Mouse (Mus musculus): ENCODE measurements around the gene Arl11. TPM values are rescaled to one million over a fixed set of nuclear protein-coding genes. Genes with fewer than 3 reads are reported as not detected.
A peak's percentile ranks its signal among the peaks of the same experiment; 100 is the strongest.

Arl11 gene
- total and polyA plus RNA-seq, 2 experiments from 2014 or later: 0.79 TPM; not detected in 1

DNA sequence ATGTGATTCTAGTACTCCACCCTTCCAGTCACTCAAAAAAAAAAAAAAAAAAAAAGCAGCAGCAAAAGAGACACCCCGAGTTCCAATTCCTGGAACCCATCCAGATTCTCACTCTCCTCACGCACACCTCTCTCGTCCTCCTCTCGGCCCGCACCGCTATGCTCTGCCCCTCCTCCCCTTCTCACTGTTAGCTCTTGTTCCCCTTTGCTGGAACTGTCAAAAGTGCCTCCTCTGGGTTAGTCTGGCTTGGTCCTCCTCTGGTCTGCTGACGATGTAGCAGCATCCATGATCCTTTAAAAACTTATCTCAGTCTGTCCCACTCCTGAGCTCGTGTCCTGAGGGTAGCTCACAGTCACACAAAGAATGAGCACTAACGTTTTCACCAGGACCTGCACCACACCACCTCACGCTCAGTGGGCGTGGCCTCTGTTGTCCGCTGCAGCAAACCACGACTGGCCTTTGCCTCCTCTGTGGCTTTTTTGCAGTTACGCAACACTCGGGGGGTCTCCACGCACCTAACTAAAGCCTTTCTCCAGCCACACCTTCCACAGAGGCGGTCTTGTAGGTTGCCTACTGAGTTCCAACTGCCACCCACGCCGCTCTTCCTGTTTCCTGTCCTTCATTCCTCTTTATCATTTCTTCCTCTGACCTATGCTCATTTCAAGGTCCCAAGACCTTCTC lies 20.8 kb upstream of the Arl11 start:
- Histone ChIP-seq H3K9me3 (replicated peaks; ENCODE audit: control insufficient read depth, low read length) (no peaks in the 10 kb centered on the region), H3K4me1 (ENCODE audit: control insufficient read depth, insufficient read depth) (no peaks in the 10 kb centered on the region), H3K4me2 (ENCODE audit: low read depth, low read length) (no peak overlapping the region), H3K9ac (replicated peaks; ENCODE audit: low read depth, low read length) (no peak overlapping the region), H3K27ac (ENCODE audit: low read depth) (no peak overlapping the region), H3K4me3 (ENCODE audit: low read depth, low read length) (no peak overlapping the region), H3K36me3 (replicated peaks; ENCODE audit: control insufficient read depth, insufficient read depth, low read length) (no peaks in the 10 kb centered on the region), H3K27me3 (ENCODE audit: control insufficient read depth, insufficient read depth, low read length) (no peaks in the 10 kb centered on the region)
- TF ChIP-seq EP300 (IDR thresholded peaks at IDR 0.05; ENCODE audit: low read depth) (no peak), CTCF (IDR thresholded peaks at IDR 0.05; ENCODE audit: low read depth) (no peak)
- DNase-seq (ENCODE audit: low spot score): no peak
- no peak for ATAC-seq (ENCODE audit: insufficient read depth, low read depth)
- 55% methylated on average over 19 of the region's 19 CpGs for WGBS

DNA sequence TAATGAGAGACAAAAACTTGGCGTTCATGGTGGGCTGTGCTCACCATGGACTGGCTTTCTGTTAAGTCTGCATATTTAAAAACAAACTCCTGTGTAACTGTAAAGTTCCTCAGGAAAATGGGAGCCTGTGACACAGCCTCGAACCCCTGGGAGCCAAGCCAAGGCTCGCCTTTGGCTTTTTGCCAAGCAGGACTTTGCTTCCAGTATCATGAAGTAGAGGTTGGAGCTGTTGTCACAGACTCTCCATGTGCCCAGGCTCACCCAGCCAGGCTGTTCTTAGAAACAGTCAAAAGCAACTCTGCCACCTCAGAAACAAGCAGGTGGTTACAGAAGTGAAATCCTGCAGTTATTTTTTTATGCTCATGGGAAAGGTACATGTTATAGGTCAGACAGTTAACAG lies 18.9 kb upstream of the Arl11 start:
- Histone ChIP-seq H3K9me3 (replicated peaks; ENCODE audit: control insufficient read depth, low read length) (no peaks in the 10 kb centered on the region), H3K4me3 (ENCODE audit: low read depth, low read length) (no peak overlapping the region), H3K9ac (replicated peaks; ENCODE audit: low read depth, low read length) (no peak overlapping the region), H3K36me3 (replicated peaks; ENCODE audit: control insufficient read depth, insufficient read depth, low read length) (no peaks in the 10 kb centered on the region), H3K27me3 (ENCODE audit: control insufficient read depth, insufficient read depth, low read length) (no peaks in the 10 kb centered on the region), H3K4me2 (ENCODE audit: low read depth, low read length) (no peak overlapping the region), H3K27ac (ENCODE audit: low read depth) (no peak overlapping the region), H3K4me1 (ENCODE audit: control insufficient read depth, insufficient read depth) (no peaks in the 10 kb centered on the region)
- no peak for TF ChIP-seq EP300 (IDR thresholded peaks at IDR 0.05; ENCODE audit: low read depth)
- no peak for TF ChIP-seq CTCF (IDR thresholded peaks at IDR 0.05; ENCODE audit: low read depth)
- 45% methylated on average over 3 of the region's 3 CpGs for WGBS
- ATAC-seq (ENCODE audit: insufficient read depth, low read depth): no peak
- no peak for DNase-seq (ENCODE audit: low spot score)

DNA sequence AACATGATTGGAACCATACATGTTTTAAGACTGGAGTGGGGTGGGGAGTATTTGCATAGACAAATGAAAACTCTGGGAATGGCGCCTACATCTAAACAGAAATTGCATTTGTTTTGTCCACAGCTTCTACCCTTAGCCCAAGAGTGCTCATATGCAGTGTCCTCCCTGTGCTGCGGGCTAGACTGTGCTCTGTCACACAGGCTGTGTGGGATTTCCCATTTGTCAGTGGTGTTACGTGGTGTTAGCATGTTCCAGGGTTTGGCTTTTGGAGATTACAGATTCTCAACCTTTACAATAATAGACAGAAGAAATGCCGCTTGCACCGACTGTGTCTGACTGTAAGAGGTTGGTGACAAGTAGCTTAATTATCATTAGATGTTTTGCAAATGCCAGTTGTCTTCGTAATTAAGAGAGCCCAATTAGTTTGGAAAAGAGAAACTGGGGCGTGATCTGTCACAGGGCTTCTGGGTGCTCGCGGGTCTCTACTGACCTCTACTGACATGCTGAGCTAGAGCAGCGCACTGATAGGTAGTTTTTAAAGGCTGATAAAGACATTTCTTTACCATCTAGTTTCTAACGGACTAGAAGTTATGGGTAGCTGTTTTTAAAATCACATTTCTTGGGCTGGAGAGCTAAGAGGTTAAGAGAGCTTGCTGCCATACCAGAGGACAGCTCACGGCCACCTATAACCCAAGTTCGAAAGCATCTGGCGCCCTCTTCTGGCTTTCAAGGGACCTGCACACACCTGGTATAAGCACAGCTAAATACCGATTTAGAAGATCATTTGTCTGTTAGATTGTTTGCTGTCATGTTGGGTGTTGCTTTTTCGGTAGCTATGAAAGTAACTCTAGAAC lies 15.4 kb upstream of the Arl11 start:
- DNase-seq (ENCODE audit: low spot score): peak; percentile 66
- H3K27me3 ChIP-seq (ENCODE audit: control insufficient read depth, insufficient read depth, low read length): no peaks in the 10 kb centered on the region
- peak; percentile 70 for ATAC-seq (ENCODE audit: insufficient read depth, low read depth)
- H3K4me2 ChIP-seq (ENCODE audit: low read depth, low read length): peak overlapping the region; percentile 7; the same call in 1 of the 2 replicates
- no peak for TF ChIP-seq EP300 (IDR thresholded peaks at IDR 0.05; ENCODE audit: low read depth)
- peak; percentile 62 for TF ChIP-seq CTCF (IDR thresholded peaks at IDR 0.05; ENCODE audit: low read depth)
- H3K36me3 ChIP-seq (replicated peaks; ENCODE audit: control insufficient read depth, insufficient read depth, low read length): no peaks in the 10 kb centered on the region
- no peaks in the 10 kb centered on the region for H3K9me3 ChIP-seq (replicated peaks; ENCODE audit: control insufficient read depth, low read length)
- H3K4me1 ChIP-seq (ENCODE audit: control insufficient read depth, insufficient read depth): no peaks in the 10 kb centered on the region
- no peak overlapping the region for H3K27ac ChIP-seq (ENCODE audit: low read depth)
- H3K9ac ChIP-seq (replicated peaks; ENCODE audit: low read depth, low read length): no peak overlapping the region
- WGBS: 47% methylated on average over 16 of the region's 16 CpGs
- H3K4me3 ChIP-seq (ENCODE audit: low read depth, low read length): no peak overlapping the region

DNA sequence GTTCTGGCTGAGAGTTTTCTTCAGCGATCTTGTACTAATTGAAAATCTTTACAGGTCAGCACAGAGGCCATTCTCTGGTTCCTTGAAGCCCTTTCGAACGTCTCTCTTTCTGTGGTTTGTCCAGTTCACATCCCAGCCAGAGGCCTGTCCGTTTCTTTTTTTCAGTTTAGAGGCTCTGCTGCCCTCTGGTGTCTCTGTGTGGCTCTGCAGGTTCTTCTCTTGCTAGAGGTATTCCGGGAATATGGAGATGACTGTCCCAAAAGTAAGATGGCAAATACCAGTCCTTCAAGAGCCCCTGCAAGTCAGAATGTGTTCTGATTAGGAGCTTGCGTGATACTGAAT lies 14.8 kb upstream of the Arl11 start:
- TF ChIP-seq CTCF (IDR thresholded peaks at IDR 0.05; ENCODE audit: low read depth): peak; percentile 52
- no peak for TF ChIP-seq EP300 (IDR thresholded peaks at IDR 0.05; ENCODE audit: low read depth)
- Histone ChIP-seq H3K27me3 (ENCODE audit: control insufficient read depth, insufficient read depth, low read length) (no peaks in the 10 kb centered on the region), H3K9ac (replicated peaks; ENCODE audit: low read depth, low read length) (no peak overlapping the region), H3K4me2 (ENCODE audit: low read depth, low read length) (peak overlapping the region; percentile 7; the same call in 1 of the 2 replicates), H3K27ac (ENCODE audit: low read depth) (no peak overlapping the region), H3K4me1 (ENCODE audit: control insufficient read depth, insufficient read depth) (no peaks in the 10 kb centered on the region), H3K4me3 (ENCODE audit: low read depth, low read length) (no peak overlapping the region), H3K36me3 (replicated peaks; ENCODE audit: control insufficient read depth, insufficient read depth, low read length) (no peaks in the 10 kb centered on the region), H3K9me3 (replicated peaks; ENCODE audit: control insufficient read depth, low read length) (no peaks in the 10 kb centered on the region)
- peak; percentile 23 for DNase-seq (ENCODE audit: low spot score)
- ATAC-seq (ENCODE audit: insufficient read depth, low read depth): peak; percentile 27; the same call in 1 of the 2 replicates
- WGBS: 17% methylated on average over 6 of the region's 6 CpGs

DNA sequence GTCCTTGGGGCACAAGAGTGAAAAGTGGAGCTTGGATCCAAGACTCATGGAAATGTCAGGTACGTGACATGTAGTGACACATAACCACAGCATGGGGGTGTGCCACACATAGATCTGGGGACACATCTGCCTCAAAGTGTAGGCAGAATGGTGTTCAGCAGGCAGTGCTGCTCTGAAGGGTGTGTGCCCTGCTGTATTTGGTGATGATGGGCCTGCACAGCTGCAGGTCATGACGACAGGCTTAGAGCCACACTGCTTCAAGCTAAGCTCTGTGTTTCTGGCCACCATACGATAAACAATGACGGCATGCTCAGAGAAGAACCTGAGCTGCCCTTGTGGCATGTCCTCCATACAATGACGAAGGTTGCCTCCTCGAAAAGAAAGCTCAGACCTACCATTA lies 9.7 kb upstream of the Arl11 start:
- H3K27ac ChIP-seq (ENCODE audit: low read depth): no peak overlapping the region
- 87% methylated on average over 6 of the region's 6 CpGs for WGBS
- no peak for TF ChIP-seq CTCF (IDR thresholded peaks at IDR 0.05; ENCODE audit: low read depth)
- 0 out of 2 replicates have a peak, but pooled peaks cover 9% of the 10 kb centered on the region for H3K9me3 ChIP-seq (replicated peaks; ENCODE audit: control insufficient read depth, low read length)
- H3K27me3 ChIP-seq (ENCODE audit: control insufficient read depth, insufficient read depth, low read length): no peaks in the 10 kb centered on the region
- no peaks in the 10 kb centered on the region for H3K36me3 ChIP-seq (replicated peaks; ENCODE audit: control insufficient read depth, insufficient read depth, low read length)
- no peak for DNase-seq (ENCODE audit: low spot score)
- H3K4me2 ChIP-seq (ENCODE audit: low read depth, low read length): no peak overlapping the region
- no peak overlapping the region for H3K9ac ChIP-seq (replicated peaks; ENCODE audit: low read depth, low read length)
- H3K4me1 ChIP-seq (ENCODE audit: control insufficient read depth, insufficient read depth): no peaks in the 10 kb centered on the region
- no peak overlapping the region for H3K4me3 ChIP-seq (ENCODE audit: low read depth, low read length)
- ATAC-seq (ENCODE audit: insufficient read depth, low read depth): no peak

Data from heart, postnatal 0 days (tissue).